Mouse (Mus musculus) neural tube, embryonic 11.5 days (tissue): ENCODE measurements around the gene Maml3. TPM values are rescaled to one million over a fixed set of nuclear protein-coding genes. Genes with fewer than 3 reads are reported as not detected.

ENCODE experiments used
- ATAC-seq: fragments of 200-750 bp; cut with Nextera tagmentation; 2 replicates; pipeline ENCODE4 v1.8.0; 2017; ENCODE audit warnings: moderate number of reproducible peaks, mild to moderate bottlenecking, moderate TSS enrichment, moderate library complexity; ENCODE audit not compliant: insufficient read depth, low FRiP score, low TSS enrichment
- DNase-seq: peaks from one replicate; pipeline ENCODE4 v3.0.0-alpha.2; 2015; ENCODE audit warnings: low spot score
- H3K27ac ChIP-seq: fragments of 300-500 bp; sonication (generic); 2 replicates; pipeline ENCODE4 v1.5.1; 2014; ENCODE audit warnings: low read depth, mild to moderate bottlenecking, low read length
- H3K27me3 ChIP-seq: fragments of 300-500 bp; sonication (generic); 2 replicates; pipeline ENCODE4 v1.6.1; 2014; ENCODE audit warnings: mild to moderate bottlenecking, low read length, mixed read lengths; ENCODE audit not compliant: control insufficient read depth, insufficient read depth
- H3K36me3 ChIP-seq: fragments of 300-500 bp; sonication (generic); 2 replicates; pipeline ENCODE4 v1.6.1; 2014; ENCODE audit warnings: mild to moderate bottlenecking, low read length, moderate library complexity, mixed read lengths; ENCODE audit not compliant: control insufficient read depth, insufficient read depth
- H3K4me1 ChIP-seq: fragments of 300-500 bp; sonication (generic); 2 replicates; pipeline ENCODE4 v1.6.1; 2014; ENCODE audit warnings: low read length, mixed read lengths; ENCODE audit not compliant: control insufficient read depth, insufficient read depth
- H3K4me2 ChIP-seq: fragments of 300-500 bp; sonication (generic); 2 replicates; pipeline ENCODE4 v1.6.1; 2014; ENCODE audit warnings: low read depth, mild to moderate bottlenecking, moderate library complexity
- H3K4me3 ChIP-seq: fragments of 300-500 bp; sonication (generic); 2 replicates; pipeline ENCODE4 v1.5.1; 2014; ENCODE audit warnings: low read depth, low read length
- H3K9ac ChIP-seq: fragments of 300-500 bp; sonication (generic); 2 replicates; pipeline ENCODE4 v1.6.1; 2014; ENCODE audit warnings: mild to moderate bottlenecking, low read length
- H3K9me3 ChIP-seq: fragments of 300-500 bp; sonication (generic); 2 replicates; pipeline ENCODE4 v1.6.1; 2016; ENCODE audit warnings: low read length; ENCODE audit not compliant: control insufficient read depth
- WGBS: fragments of 180-500 bp; shearing (Covaris S2); extraction: QIAGEN DNeasy Blood & Tissue Kit; methylation state at CpG from one replicate; pipeline ENCODE4 v1.1.7; 2014; 5-methylcytosine and 5-hydroxymethylcytosine counted together
- polyA plus RNA-seq: library from polyadenylated mRNA; unstranded; fragments of >200 nt; fragmentation: Nextera tagmentation; extraction: Ambion mirVana; gene quantifications from 2 replicates; pipeline ENCODE4 v1.2.1, GENCODE M21; 2014

The Maml3 gene
- polyA plus RNA-seq, 1 experiment from 2014 or later = 8.1 TPM

- no peak overlapping the region for H3K4me3 ChIP-seq
- H3K9ac ChIP-seq = no peak overlapping the region
- H3K27ac ChIP-seq = no peak overlapping the region
- H3K4me1 ChIP-seq = no peaks in the 10 kb centered on the region
- H3K4me2 ChIP-seq = no peak overlapping the region
- 88% methylated on average over 9 of the region's 9 CpGs for WGBS
- no peak for ATAC-seq
- no peaks in the 10 kb centered on the region for H3K9me3 ChIP-seq
- no peaks in the 10 kb centered on the region for H3K36me3 ChIP-seq
- H3K27me3 ChIP-seq = no peaks in the 10 kb centered on the region
- no peak for DNase-seq
Measured at GRCm38 (mm10) chr3:52115421-52115820, 10.5 kb upstream of the Maml3 start.

- Histone ChIP-seq H3K4me3 (no peak overlapping the region), H3K36me3 (no peaks in the 10 kb centered on the region), H3K4me1 (no peaks in the 10 kb centered on the region), H3K27me3 (no peaks in the 10 kb centered on the region), H3K4me2 (no peak overlapping the region), H3K27ac (no peak overlapping the region), H3K9ac (no peak overlapping the region), H3K9me3 (no peaks in the 10 kb centered on the region)
- no peak for ATAC-seq
- DNase-seq = no peak
Measured at GRCm38 (mm10) chr3:52108027-52108426, 3.2 kb upstream of the Maml3 start.

- DNase-seq = no peak
- H3K4me3 ChIP-seq = peak overlapping the region; percentile 79
- peak overlapping the region; percentile 82 for H3K4me2 ChIP-seq
- WGBS = under 1% methylated on average over 17 of the region's 20 CpGs
- H3K27me3 ChIP-seq = no peaks in the 10 kb centered on the region
- peak overlapping the region; percentile 96 for H3K9ac ChIP-seq
- no peak for ATAC-seq
- no peaks in the 10 kb centered on the region for H3K9me3 ChIP-seq
- no peaks in the 10 kb centered on the region; the same call in 1 of the 2 replicates for H3K4me1 ChIP-seq
- peak overlapping the region; percentile 98; the same call in 1 of the 2 replicates for H3K27ac ChIP-seq
- no peaks in the 10 kb centered on the region for H3K36me3 ChIP-seq
Measured at GRCm38 (mm10) chr3:52105156-52105555, 280 bp upstream of the Maml3 start.

- no peak for ATAC-seq
- no peaks in the 10 kb centered on the region for H3K27me3 ChIP-seq
- H3K4me3 ChIP-seq = peak overlapping the region; percentile 79
- peak overlapping the region; percentile 96 for H3K9ac ChIP-seq
- no peaks in the 10 kb centered on the region for H3K9me3 ChIP-seq
- peak; percentile 28 for DNase-seq
- H3K36me3 ChIP-seq = no peaks in the 10 kb centered on the region
- H3K27ac ChIP-seq = peak overlapping the region; percentile 98
- no peaks in the 10 kb centered on the region; the same call in 1 of the 2 replicates for H3K4me1 ChIP-seq
- WGBS = under 1% methylated on average over 16 of the region's 16 CpGs
- H3K4me2 ChIP-seq = peak overlapping the region; percentile 82
Measured at GRCm38 (mm10) chr3:52104208-52104607, 668 bp downstream of the Maml3 start.

GRCm38 (mm10) chr3:52103531-52104181 is 1.2 kb downstream of the Maml3 start:
- H3K4me3 ChIP-seq = peak overlapping the region; percentile 79
- H3K4me2 ChIP-seq = peak overlapping the region; percentile 82
- no peaks in the 10 kb centered on the region for H3K27me3 ChIP-seq
- peak overlapping the region; percentile 98 for H3K27ac ChIP-seq
- WGBS = under 1% methylated on average over 55 of the region's 55 CpGs
- peak; percentile 63 for DNase-seq
- H3K9ac ChIP-seq = peak overlapping the region; percentile 96
- no peaks in the 10 kb centered on the region for H3K9me3 ChIP-seq
- no peak for ATAC-seq
- H3K36me3 ChIP-seq = no peaks in the 10 kb centered on the region
- H3K4me1 ChIP-seq = no peaks in the 10 kb centered on the region; the same call in 1 of the 2 replicates

GRCm38 (mm10) chr3:52102601-52103530 is 2.0 kb downstream of the Maml3 start:
- peak overlapping the region; percentile 96 for H3K9ac ChIP-seq
- H3K4me1 ChIP-seq = no peaks in the 10 kb centered on the region; the same call in 1 of the 2 replicates
- H3K36me3 ChIP-seq = no peaks in the 10 kb centered on the region
- H3K27ac ChIP-seq = peak overlapping the region; percentile 98
- ATAC-seq (peak; percentile 69), DNase-seq (peak; percentile 91)
- peak overlapping the region; percentile 79 for H3K4me3 ChIP-seq
- H3K4me2 ChIP-seq = peak overlapping the region; percentile 82
- WGBS = under 1% methylated on average over 51 of the region's 52 CpGs
- H3K9me3 ChIP-seq = no peaks in the 10 kb centered on the region
- no peaks in the 10 kb centered on the region for H3K27me3 ChIP-seq

GRCm38 (mm10) chr3:52101977-52102600 is 2.8 kb downstream of the Maml3 start:
- DNase-seq (peak; percentile 91), ATAC-seq (peak; percentile 79)
- Histone ChIP-seq H3K27ac (peak overlapping the region; percentile 98), H3K36me3 (no peaks in the 10 kb centered on the region), H3K4me1 (no peaks in the 10 kb centered on the region; the same call in 1 of the 2 replicates), H3K9me3 (no peaks in the 10 kb centered on the region), H3K9ac (peak overlapping the region; percentile 96), H3K27me3 (no peaks in the 10 kb centered on the region), H3K4me3 (peak overlapping the region; percentile 79), H3K4me2 (peak overlapping the region; percentile 82)
- WGBS = under 1% methylated on average over 44 of the region's 57 CpGs

- H3K4me3 ChIP-seq = peak overlapping the region; percentile 79
- no peaks in the 10 kb centered on the region for H3K27me3 ChIP-seq
- under 1% methylated on average over 14 of the region's 14 CpGs for WGBS
- no peaks in the 10 kb centered on the region; the same call in 1 of the 2 replicates for H3K4me1 ChIP-seq
- peak overlapping the region; percentile 96 for H3K9ac ChIP-seq
- ATAC-seq (peak; percentile 46), DNase-seq (no peak)
- no peaks in the 10 kb centered on the region for H3K36me3 ChIP-seq
- no peaks in the 10 kb centered on the region for H3K9me3 ChIP-seq
- peak overlapping the region; percentile 98 for H3K27ac ChIP-seq
- H3K4me2 ChIP-seq = peak overlapping the region; percentile 82
Measured at GRCm38 (mm10) chr3:52101401-52101976, 3.4 kb downstream of the Maml3 start.
